Mouse (Mus musculus) mesoderm, embryonic 11.5 days (tissue): ENCODE measurements around the gene Mfn1.
A peak's percentile ranks its signal among the peaks of the same experiment; 100 is the strongest.

Experiments
- DNase-seq: peaks from one replicate; pipeline ENCODE4 v3.0.0-alpha.2; 2012; ENCODE audit warnings: low read depth, low spot score

The Mfn1 gene

DNA sequence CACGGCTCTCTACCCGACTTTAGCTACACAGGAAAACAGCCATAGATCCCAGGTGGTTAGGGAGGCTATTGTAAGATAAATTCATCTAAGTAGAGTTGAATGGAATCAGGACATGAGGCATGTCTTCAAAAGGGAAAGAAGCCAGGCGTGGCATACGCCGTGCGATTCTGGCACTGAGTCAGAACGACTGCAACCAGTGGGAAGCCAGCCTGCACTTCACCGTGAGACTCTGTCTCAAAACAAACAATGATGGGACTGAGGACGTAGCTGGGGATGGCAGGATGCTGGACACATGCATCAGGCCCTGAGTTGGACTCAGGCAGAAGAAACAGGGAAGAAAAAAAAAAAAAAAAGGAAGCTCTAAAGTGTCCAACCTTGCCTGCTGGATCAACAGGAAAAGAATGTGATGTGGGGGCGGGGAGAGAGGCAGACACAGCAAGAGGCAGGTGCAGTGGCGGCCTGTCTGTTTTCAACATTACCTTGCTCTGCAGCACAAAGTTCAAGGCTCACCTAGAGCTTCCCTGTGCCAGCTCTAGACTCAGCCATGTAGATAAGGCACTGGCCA, 82.4 kb downstream of the Mfn1 start:
- no peak for DNase-seq

GRCm38 (mm10) chr3:32614786-32615185, 85.5 kb downstream of the Mfn1 start:
- DNase-seq = no peak

- no peak for DNase-seq
Measured at GRCm38 (mm10) chr3:32615376-32615775, 86.1 kb downstream of the Mfn1 start.

DNA sequence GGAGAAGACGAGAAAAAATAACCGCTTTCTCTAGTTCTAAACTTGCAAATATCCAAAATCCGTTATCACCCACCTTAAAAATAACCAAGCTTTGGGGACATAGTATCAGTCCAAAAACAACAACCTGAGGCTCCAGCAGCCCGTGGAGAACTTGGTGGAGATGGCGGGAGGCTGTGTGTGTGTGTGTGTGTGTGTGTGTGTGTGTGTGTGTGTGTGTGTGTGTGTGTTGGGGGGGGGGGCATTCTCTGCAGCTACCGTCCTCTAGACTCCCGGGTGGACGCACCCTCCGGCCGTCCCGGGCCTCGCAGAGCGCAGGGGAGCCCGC, 86.7 kb downstream of the Mfn1 start:
- no peak for DNase-seq

- DNase-seq = peak; percentile 84
Measured at GRCm38 (mm10) chr3:32616331-32617052, 87.2 kb downstream of the Mfn1 start, which contains the start of gene Gnb4. Gnb4 (minus strand) TSS chr3:32616585.

DNA sequence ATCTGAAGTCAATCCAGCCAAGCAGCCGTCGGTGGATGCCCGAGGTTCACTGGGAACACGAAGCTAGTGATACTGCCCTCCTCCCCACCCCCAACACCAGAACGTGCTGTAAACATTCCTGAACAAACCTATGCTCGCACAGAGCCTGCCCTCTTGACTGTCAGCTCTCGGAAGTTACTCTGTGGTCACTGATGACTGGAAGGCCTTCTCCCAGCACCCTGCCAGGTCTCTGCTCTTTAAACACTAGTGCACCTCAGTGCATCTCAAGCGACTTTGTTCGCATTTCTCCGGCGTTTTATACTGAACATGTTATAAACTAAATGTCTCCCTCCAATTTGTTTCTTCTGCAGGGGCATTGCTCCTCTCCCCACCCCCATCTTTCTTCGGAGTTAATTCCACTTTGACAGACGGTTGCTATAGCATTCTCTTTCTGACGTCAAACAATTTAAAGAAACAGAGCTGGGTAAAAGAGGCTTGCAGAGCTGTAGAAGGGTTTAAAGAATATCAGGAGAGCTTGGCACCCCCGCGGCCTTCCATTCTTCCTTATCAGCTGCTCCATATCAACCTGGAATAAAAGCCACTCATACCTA, 87.9 kb downstream of the Mfn1 start:
- DNase-seq = peak; percentile 27

- no peak for DNase-seq
Measured at GRCm38 (mm10) chr3:32621658-32622057, 92.4 kb downstream of the Mfn1 start.

- no peak for DNase-seq
Measured at GRCm38 (mm10) chr3:32622106-32622505, 92.8 kb downstream of the Mfn1 start.

GRCm38 (mm10) chr3:32628141-32628540, 98.9 kb downstream of the Mfn1 start:
- DNase-seq = no peak
